Mouse (Mus musculus): Measurements from ENCODE around the gene Ckap2. TPM values are rescaled to one million over a fixed set of nuclear protein-coding genes. Genes with fewer than 3 reads are reported as not detected.
"Not testable (repeated sequence)": the region's sequence is repeated elsewhere in the genome, so short reads cannot be mapped to it uniquely, and the experiment has no call there.

The Ckap2 gene
- total RNA-seq, 2 experiments from 2014 or later: 4.8 to 5.8 TPM

- DNase-seq (ENCODE audit: low spot score in 2 of 2): no peak
These were observed 35.8 kb downstream of the Ckap2 start for GRCm38 (mm10) chr8:22149643-22150344.

- DNase-seq (ENCODE audit: low spot score in 2 of 2): no peak
These were observed 37.3 kb downstream of the Ckap2 start for GRCm38 (mm10) chr8:22148367-22148740.

GRCm38 (mm10) chr8:22147706-22148366 is 37.8 kb downstream of the Ckap2 start:
- DNase-seq (ENCODE audit: low spot score in 2 of 2): no peak

- no peak for DNase-seq (ENCODE audit: low spot score in 2 of 2)
These were observed 39.8 kb downstream of the Ckap2 start for GRCm38 (mm10) chr8:22145831-22146230.

- DNase-seq (ENCODE audit: low spot score in 2 of 2): no peak
These were observed 41.7 kb downstream of the Ckap2 start for GRCm38 (mm10) chr8:22143764-22144491.

GRCm38 (mm10) chr8:22142592-22142991 is 43.0 kb downstream of the Ckap2 start:
- DNase-seq (ENCODE audit: low spot score in 2 of 2): no peak

- DNase-seq (ENCODE audit: low spot score in 2 of 2): no peak
These were observed 43.7 kb downstream of the Ckap2 start for GRCm38 (mm10) chr8:22141836-22142385.

- DNase-seq (ENCODE audit: low spot score in 2 of 2): not testable (repeated sequence)
These were observed 49.2 kb downstream of the Ckap2 start for GRCm38 (mm10) chr8:22136462-22136861.

GRCm38 (mm10) chr8:22134750-22135135 is 50.9 kb downstream of the Ckap2 start:
- DNase-seq (ENCODE audit: low spot score in 2 of 2): no peak

GRCm38 (mm10) chr8:22134078-22134749 is 51.4 kb downstream of the Ckap2 start:
- DNase-seq (ENCODE audit: low spot score in 2 of 2): no peak

- DNase-seq (ENCODE audit: low spot score in 2 of 2): no peak
These were observed 53.6 kb downstream of the Ckap2 start for GRCm38 (mm10) chr8:22132062-22132461.

- DNase-seq (ENCODE audit: low spot score in 2 of 2): peak; percentile 14 to 26
These were observed 61.1 kb downstream of the Ckap2 start, which contains the start of gene Nek5 for GRCm38 (mm10) chr8:22124220-22125152. Gene Nek5 (minus strand): TSS chr8:22125053.

Other genes starting within 250 kb of the Ckap2 start
- not detected for gene Defb35, start 247.5 kb downstream of the Ckap2 start, total RNA-seq (2021)
- gene Defb13, start 239.1 kb downstream of the Ckap2 start, total RNA-seq (2021): not detected
- not detected for gene Fam90a1a, start 227.1 kb downstream of the Ckap2 start, total RNA-seq (2021)
- gene Ccdc70, start 216.0 kb downstream of the Ckap2 start, total RNA-seq (2021): not detected
- gene Atp7b, start 125.5 kb downstream of the Ckap2 start, total RNA-seq (2021): 1 to 10 TPM; 3.7 to 4.2 TPM
- 10 to 100 TPM; 26.7 to 33.2 TPM for gene Alg11, start 125.1 kb downstream of the Ckap2 start, total RNA-seq (2021)
- under 1 TPM; 0.62 to 0.91 TPM for gene Nek5, start 60.8 kb downstream of the Ckap2 start, total RNA-seq (2021)
- gene Nek3, start 19.4 kb downstream of the Ckap2 start, total RNA-seq (2021): 1 to 10 TPM; 3.0 TPM
- 10 to 100 TPM; 36.1 to 36.8 TPM for gene Vps36, start 7.0 kb upstream of the Ckap2 start, total RNA-seq (2021)
- gene Thsd1, start 41.5 kb upstream of the Ckap2 start, total RNA-seq (2021): 1 to 10 TPM; 7.0 to 7.7 TPM
- not detected for gene Tpte, start 97.6 kb upstream of the Ckap2 start, total RNA-seq (2021)
- 1 to 10 TPM; 8.2 to 8.9 TPM for gene Slc25a15, start 212.8 kb upstream of the Ckap2 start, total RNA-seq (2021)
- gene Mrps31, start 225.5 kb upstream of the Ckap2 start, total RNA-seq (2021): 10 to 100 TPM; 19.5 to 20.7 TPM